Mouse (Mus musculus) left cerebral cortex, adult 2 months (tissue): ENCODE results near the gene Gm49450. TPM values are rescaled to one million over a fixed set of nuclear protein-coding genes. Genes with fewer than 3 reads are reported as not detected.

Experiments
- DNase-seq, 2 experiments: peaks; one replicate each; pipeline ENCODE4 v3.0.0; 2021 to 2022; ENCODE audit warnings: low spot score in 2 of 2, mixed read lengths in 1 of 2; ENCODE audit errors: extremely low spot score in 1 of 2
- H3K27ac ChIP-seq: fragments of 200-600 bp; 2 replicates; pipeline ENCODE4 v1.8.1; 2022
- H3K4me3 ChIP-seq: fragments of 200-600 bp; 2 replicates; pipeline ENCODE4 v1.8.1; 2022
- CTCF ChIP-seq: fragments of 200-600 bp; IDR thresholded peaks from 2 replicates; pipeline ENCODE4 v1.8.1; 2022; ENCODE audit warnings: antibody characterized with exemption, mild to moderate bottlenecking, moderate library complexity
- intact Hi-C: fragments of 180-260 bp; cut with DNase I; formaldehyde crosslinking; loops from one replicate; pipeline ENCODE4 v1.15.1; 2025
- long read RNA-seq, 2 experiments: library from polyadenylated mRNA; stranded (forward); transcript quantifications; one replicate each; pipeline ENCODE4 v2.0.0; 2021; ENCODE audit warnings: borderline mapping rate in 2 of 2
- total RNA-seq, 2 experiments: library from RNA; stranded (reverse); gene quantifications; 2 replicates each; pipeline ENCODE4 v1.2.3; 2021

Gene Gm49450
- total RNA-seq = not detected
- long read RNA-seq, experiment 1, partial matches to known transcripts = 0 of 1 reads
- long read RNA-seq, experiment 1, other reads (novel, unspliced or antisense) = 1 of 1 reads
- long read RNA-seq, experiment 2, partial matches to known transcripts = 1 of 2 reads
- long read RNA-seq, experiment 2, other reads (novel, unspliced or antisense) = 1 of 2 reads

DNA sequence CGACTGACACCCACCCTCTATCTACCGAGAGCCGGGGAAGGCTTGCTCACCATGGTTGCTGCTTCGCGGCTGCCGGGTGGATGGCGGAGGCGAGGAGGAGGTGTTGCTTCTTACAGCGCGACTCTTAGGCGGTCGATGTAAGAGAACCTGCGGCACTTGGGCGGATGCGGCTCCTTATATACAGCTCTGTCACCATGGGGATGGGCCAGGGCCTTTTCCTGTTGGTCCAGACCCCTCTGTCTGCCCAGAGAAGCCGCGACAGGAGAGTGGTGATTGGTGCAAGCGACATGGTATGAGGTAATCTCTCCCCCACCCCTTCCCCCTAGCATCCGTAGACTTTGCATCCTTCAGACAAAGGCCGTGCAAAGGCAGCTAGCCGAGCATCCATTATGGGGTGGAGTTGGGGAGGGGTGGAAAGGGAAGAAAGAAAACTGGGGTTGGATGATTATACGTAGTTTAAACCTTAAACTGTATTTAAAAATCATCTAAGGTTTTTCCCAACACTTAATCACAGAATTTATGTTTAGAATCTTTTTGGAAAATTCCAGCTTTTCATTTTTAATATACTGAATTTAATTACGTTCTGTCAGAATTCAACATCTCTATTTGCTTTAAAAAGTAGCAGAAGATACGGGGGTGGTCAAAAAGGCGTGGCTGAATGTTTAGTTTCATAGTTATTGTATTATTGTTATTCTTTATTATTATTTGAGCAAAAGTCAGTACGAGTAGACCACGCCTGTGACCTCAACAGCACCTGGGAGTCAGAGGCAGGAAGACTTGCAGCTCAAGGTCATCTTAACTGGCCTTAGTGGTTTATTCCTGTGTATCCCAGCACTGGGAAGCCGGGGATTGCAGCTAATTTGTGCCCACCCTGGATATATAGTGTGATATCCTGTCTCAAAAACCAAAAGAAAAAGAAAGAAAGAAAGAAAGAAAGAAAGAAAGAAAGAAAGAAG, at the start of gene Gm49450, which contains the start of gene Tuba1a:
Gene Gm49450, minus strand, starts transcription at position 151 of the 956 bp plus-strand sequence.
Gene Tuba1a, minus strand, starts transcription at position 303 of the 956 bp plus-strand sequence.
- intact Hi-C loops = loop anchor here (1.0 to 2.0 kb wide), 4 partner anchors 16 to 40 kb away; partner anchors contain the start of gene Tuba1b
- peak; percentile 94 to 96 for DNase-seq
- H3K4me3 ChIP-seq = peak within 1 kb of the TSS; percentile 86
- no peak for TF ChIP-seq CTCF
- H3K27ac ChIP-seq = peak within 1 kb of the TSS; percentile 100

DNA sequence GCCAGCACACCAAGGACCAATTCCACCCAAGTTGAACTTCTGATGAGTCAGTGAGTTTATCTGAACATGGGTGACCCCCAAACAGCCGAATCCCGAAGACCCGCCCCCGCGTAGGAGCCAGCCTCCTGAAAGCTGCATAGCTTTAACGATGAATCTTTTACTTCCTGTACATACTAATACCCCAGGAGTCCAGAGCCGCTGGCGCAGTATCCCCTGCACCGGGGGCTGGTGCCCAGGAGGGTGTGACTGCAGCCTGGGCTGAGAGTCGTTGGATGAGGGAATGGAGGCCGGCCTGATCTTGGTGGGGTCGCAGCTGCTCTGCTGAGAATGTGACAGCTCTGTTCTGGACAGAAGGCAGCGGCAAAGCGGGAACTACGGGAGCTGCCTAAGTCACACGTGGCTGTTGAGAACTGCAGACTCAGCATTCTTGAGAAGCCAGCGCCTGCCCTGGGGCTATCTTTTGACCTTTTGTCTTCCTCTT, 48.1 kb upstream of the Gm49450 start:
- TF ChIP-seq CTCF = no peak
- intact Hi-C loops = loop anchor here (5.0 kb wide), 1 partner anchor 86 kb away; the partner anchor contains the start of gene C1ql4
- no peak overlapping the region for H3K4me3 ChIP-seq
- no peak for DNase-seq
- H3K27ac ChIP-seq = no peak overlapping the region

DNA sequence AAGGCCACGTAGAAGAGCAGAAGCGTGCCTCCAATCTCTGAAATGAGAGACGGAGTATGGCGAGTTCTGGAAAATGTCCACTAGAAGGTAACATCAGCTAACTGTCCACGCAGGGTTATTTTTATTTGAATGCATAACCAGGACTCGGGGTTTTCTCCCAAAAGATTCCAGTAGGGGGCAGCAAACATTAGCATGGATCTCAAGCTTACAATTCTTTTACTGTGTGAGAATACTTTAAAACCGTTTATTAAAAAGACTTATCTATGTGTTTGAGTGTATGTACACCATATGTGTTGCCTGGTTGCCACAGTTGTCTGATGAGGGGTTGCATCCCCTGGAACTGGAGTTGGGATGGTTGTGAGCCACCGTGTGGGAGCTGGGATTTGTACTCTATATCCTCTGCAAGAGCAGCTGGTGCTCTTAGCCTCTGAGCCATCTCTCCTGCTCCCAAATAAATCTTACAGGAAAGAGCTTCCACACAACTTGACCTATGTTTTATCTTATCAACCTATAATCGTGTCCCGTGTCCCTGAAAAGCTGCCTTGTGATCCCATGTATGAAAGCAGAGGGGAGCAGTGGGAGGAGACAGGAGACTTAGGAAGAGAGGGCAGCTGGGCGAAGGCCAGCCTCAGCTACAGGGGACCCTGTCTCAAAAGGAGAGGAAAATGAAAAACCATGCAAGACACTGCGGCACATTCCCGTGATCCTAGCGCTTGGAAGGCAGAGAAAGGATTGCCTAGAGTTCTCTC, 47.4 kb upstream of the Gm49450 start:
- no peak overlapping the region for H3K4me3 ChIP-seq
- DNase-seq = no peak
- H3K27ac ChIP-seq = no peak overlapping the region
- TF ChIP-seq CTCF = peak; percentile 83
- intact Hi-C loops = loop anchor here (5.0 kb wide), 1 partner anchor 87 kb away; the partner anchor contains the start of gene C1ql4

DNA sequence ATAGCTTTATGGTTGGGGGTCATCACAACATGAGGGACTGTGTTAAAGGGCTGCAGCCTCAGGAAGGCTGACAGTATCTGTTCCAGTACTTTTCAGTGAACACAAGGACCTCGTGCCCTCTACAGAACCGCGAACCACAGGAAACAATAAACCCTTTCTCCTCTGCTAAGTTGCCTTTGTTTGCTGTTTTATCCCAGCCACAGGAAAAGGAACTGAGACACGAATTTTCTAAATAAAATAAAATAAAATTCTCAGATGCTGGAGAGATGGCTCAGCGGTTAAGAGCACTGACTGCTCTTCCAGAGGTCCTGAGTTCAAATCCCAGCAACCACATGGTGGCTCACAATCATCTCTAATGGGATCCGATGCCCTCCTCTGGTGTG, 45.4 kb upstream of the Gm49450 start:
- DNase-seq = no peak
- TF ChIP-seq CTCF = no peak
- intact Hi-C loops = no loop called here
- Histone ChIP-seq H3K27ac (no peak overlapping the region), H3K4me3 (no peak overlapping the region)

DNA sequence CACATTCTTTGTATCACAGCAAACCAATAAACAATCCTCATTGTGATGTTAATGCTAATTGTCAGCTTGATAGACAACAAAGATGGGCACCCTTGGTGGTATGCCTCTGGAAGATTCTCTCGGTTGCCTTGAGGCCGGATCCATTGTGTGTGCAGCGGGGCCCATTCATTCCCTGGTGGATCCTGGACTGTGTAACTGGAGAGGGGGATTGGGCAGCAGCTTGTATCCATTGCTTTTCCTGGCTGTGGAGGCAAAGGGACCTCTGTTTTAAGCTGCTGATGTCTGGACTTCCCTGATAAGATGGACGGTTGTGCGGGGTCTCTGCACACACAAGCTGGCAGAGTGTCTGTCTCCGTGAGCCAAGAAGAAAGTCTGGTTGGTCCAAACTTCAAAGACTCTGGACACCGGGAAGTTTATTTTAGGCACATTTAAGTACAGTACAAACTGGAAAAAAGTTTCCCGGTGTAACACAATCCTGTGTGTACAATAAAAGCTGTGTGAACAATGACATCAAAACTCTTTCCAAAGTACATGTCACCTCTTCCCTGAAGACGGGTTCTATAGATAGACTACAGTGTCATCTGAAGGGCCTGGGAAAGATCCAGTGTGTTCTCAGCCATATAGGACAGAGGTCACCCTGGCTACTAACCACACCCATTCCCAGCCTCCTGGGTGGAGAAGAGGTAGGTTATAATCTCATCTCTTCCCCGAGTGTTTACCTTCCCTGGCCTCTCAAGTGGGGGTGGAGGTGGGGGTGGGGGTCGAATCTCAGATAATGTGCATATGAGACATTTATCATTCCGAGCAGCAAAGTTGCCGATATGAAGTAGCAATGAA, 44.8 kb upstream of the Gm49450 start:
- Histone ChIP-seq H3K4me3 (no peak overlapping the region), H3K27ac (no peak overlapping the region)
- intact Hi-C loops = no loop called here
- DNase-seq = no peak
- TF ChIP-seq CTCF = no peak

DNA sequence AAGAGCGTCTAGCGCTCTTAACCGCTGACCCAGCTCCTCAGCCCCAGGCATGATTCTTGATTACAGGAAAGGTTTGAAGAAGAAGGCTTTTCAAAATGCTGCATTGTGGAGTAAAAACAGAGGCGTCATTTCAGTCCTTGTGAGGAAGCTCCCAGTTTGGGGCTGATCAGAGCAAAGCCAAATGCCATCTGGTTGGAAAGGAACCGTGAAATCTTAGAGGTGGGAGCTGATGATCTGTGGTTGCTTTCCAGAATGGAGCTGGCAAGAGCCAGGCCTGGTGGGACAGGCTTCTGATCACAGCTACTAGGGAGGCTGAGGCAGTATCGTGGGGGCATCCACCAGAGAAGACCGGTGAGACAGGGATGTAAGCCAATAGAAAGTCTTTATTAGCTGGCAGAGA, 43.5 kb upstream of the Gm49450 start:
- no peak for TF ChIP-seq CTCF
- no peak overlapping the region for H3K27ac ChIP-seq
- peak in 1 of 2 experiments; percentile 6 for DNase-seq
- no peak overlapping the region for H3K4me3 ChIP-seq
- intact Hi-C loops = no loop called here

DNA sequence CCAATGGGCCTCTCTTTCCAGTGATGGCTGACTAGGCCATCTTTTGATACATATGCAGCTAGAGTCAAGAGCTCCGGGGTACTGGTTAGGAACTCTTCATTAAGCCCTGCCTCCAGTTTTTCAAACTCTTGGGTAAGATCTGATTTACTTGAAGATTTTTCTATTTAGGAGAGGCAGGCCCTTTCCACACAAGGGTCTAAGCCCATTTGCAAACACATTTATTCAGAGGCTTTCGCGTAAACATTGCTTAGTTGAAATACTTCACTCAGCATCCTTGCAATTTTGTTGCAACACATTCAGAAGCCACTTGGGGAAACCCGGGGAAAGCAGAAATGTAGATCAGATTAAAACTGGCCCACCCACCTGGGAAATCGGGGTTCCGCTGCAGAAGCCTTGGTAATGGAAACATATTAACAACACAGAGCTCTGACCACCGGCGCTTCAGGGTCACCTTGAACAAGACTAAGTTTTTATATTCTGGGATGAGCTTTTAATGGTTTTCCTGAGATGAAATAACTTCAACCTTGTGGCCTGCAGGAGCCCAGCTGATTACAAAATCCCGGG, 41.7 kb upstream of the Gm49450 start:
- H3K4me3 ChIP-seq = no peak overlapping the region
- intact Hi-C loops = loop anchor here (1.0 to 5.0 kb wide), 2 partner anchors 103 to 123 kb away; partner anchors contain the start of gene Kmt2d
- no peak overlapping the region for H3K27ac ChIP-seq
- DNase-seq = peak in 1 of 2 experiments; percentile 6
- no peak for TF ChIP-seq CTCF

DNA sequence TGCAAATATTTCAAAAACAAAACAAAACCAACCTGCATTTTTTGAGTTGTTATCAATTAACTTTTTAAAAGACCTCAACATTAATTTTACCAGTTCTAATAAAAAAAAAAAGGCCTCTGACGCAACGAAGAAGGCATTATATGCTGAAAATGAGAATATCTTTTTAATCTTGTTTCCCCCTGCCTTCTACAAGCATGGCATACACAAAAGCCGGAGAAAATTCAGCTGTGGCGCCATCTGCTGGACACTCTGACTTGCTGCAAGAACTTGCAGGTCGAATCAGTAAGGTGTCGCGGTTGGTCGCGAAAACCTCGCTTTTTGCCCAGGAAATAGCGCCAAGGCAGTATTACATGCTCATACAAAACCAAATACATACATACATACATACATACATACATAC, 40.5 kb upstream of the Gm49450 start:
- Histone ChIP-seq H3K4me3 (peak overlapping the region; percentile 46; the same call in 1 of the 2 replicates), H3K27ac (peak overlapping the region; percentile 95)
- intact Hi-C loops = loop anchor here (1.0 to 5.0 kb wide), 5 partner anchors 23 to 122 kb away; partner anchors contain the start of genes Gm49450, Kmt2d, Tuba1a and Tuba1b
- DNase-seq = peak; percentile 81 to 82
- peak; percentile 92 for TF ChIP-seq CTCF

DNA sequence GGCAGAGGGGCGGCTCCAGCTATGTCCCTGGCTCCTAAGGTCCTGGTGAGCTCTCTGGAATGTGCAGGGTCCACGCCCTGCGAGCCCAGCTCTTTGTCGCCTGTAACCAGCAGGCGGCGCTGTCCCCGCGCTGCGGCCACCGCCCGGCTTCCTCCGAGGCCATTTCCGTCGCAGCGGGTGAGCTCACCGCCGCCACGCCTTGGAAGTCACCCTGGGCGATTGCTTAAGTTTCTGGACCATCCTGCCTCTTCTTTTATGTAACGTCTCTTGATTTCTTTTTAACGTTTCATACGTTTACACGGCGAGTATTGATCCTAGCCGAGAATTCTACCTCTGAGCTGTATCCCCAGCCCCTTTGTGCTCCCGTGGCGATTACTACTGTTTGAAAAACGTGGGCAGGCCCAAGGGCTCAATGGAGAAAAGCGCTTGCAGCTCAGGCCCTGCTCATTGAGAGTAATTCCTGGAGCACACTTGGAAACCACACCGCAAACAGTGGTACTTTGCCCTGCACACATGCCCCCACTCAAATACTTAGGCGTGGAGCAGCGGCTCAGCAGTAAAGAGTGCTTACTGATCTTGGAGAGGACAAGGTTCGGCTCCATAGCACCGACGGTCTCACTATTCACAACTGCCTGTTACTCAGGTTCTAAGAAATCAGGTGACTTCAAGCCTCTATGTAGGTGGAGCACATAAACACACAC, 39.9 kb upstream of the Gm49450 start:
- peak; percentile 94 to 98 for DNase-seq
- Histone ChIP-seq H3K27ac (peak overlapping the region; percentile 95), H3K4me3 (peak overlapping the region; percentile 46)
- TF ChIP-seq CTCF = peak; percentile 100
- intact Hi-C loops = loop anchor here (1.0 to 5.0 kb wide), 4 partner anchors 22 to 121 kb away; partner anchors contain the start of genes Gm49450, Kmt2d, Tuba1a and Tuba1b
